Mouse (Mus musculus) right cerebral cortex, postnatal 14 days (tissue): ENCODE measurements at regions not wholly inside any gene's neighbourhood (a gene's known extent, or its start where the extent isn't known, plus 50 kb on each side); places are given as distances from the start of the nearest gene placed in this dataset.

Experiments used
- DNase-seq: peaks from one replicate; pipeline ENCODE4 v3.0.0; 2022

- no peak for DNase-seq
Measured at GRCm38 (mm10) chr14:76780572-76781523, 224.2 kb upstream of the Serp2 start.

- DNase-seq, result no peak
Measured at GRCm38 (mm10) chr14:76778541-76779399, 222.1 kb upstream of the Serp2 start.

- DNase-seq, result no peak
Measured at GRCm38 (mm10) chr14:76775387-76775924, 218.8 kb upstream of the Serp2 start.

- no peak for DNase-seq
Measured at GRCm38 (mm10) chr14:76772781-76773438, 216.2 kb upstream of the Serp2 start.

- DNase-seq, result no peak
Measured at GRCm38 (mm10) chr14:76770106-76770505, 213.4 kb upstream of the Serp2 start.

GRCm38 (mm10) chr14:76767301-76767700, 210.6 kb upstream of the Serp2 start:
- DNase-seq, result no peak

- DNase-seq, result no peak
Measured at GRCm38 (mm10) chr14:76766186-76766713, 209.6 kb upstream of the Serp2 start.

GRCm38 (mm10) chr14:76765094-76765504, 208.4 kb upstream of the Serp2 start:
- DNase-seq, result no peak

GRCm38 (mm10) chr14:76764390-76764796, 207.7 kb upstream of the Serp2 start:
- peak; percentile 50 for DNase-seq

GRCm38 (mm10) chr14:76763539-76763938, 206.8 kb upstream of the Serp2 start:
- DNase-seq, result no peak

GRCm38 (mm10) chr14:76762777-76763176, 206.1 kb upstream of the Serp2 start:
- no peak for DNase-seq

GRCm38 (mm10) chr14:76761691-76762090, 205.0 kb upstream of the Serp2 start:
- no peak for DNase-seq

GRCm38 (mm10) chr14:76761274-76761673, 204.6 kb upstream of the Serp2 start:
- no peak for DNase-seq

- peak; percentile 72 for DNase-seq
Measured at GRCm38 (mm10) chr14:76760509-76761023, 203.9 kb upstream of the Serp2 start.

GRCm38 (mm10) chr14:76759377-76759776, 202.7 kb upstream of the Serp2 start:
- no peak for DNase-seq

- no peak for DNase-seq
Measured at GRCm38 (mm10) chr14:76758589-76758988, 201.9 kb upstream of the Serp2 start.

- DNase-seq, result no peak
Measured at GRCm38 (mm10) chr14:76755591-76756376, 199.1 kb upstream of the Serp2 start.

- no peak for DNase-seq
Measured at GRCm38 (mm10) chr14:76753734-76754133, 197.0 kb upstream of the Serp2 start.

- DNase-seq, result no peak
Measured at GRCm38 (mm10) chr14:76749178-76749577, 192.5 kb upstream of the Serp2 start.

- DNase-seq, result no peak
Measured at GRCm38 (mm10) chr14:76748711-76749110, 192.0 kb upstream of the Serp2 start.

- DNase-seq, result no peak
Measured at GRCm38 (mm10) chr14:76747814-76748213, 191.1 kb upstream of the Serp2 start.
